Mouse (Mus musculus): ENCODE measurements at regions not wholly inside any gene's neighbourhood (a gene's known extent, or its start where the extent isn't known, plus 50 kb on each side); places are given as distances from the start of the nearest gene placed in this dataset.

- ATAC-seq, result no peak
- no peaks in the 10 kb centered on the region for H3K9me3 ChIP-seq (ENCODE audit: control insufficient read depth, low read length)
- H3K36me3 ChIP-seq (ENCODE audit: control insufficient read depth, insufficient read depth, low read length), result no peaks in the 10 kb centered on the region
- no peak overlapping the region for H3K4me3 ChIP-seq (ENCODE audit: low read length)
- no peak overlapping the region for H3K4me2 ChIP-seq (ENCODE audit: low read length)
- no peak overlapping the region for H3K9ac ChIP-seq (ENCODE audit: low read depth, low read length)
- no peaks in the 10 kb centered on the region for H3K27me3 ChIP-seq (replicated peaks; ENCODE audit: control insufficient read depth, insufficient read depth, low read length)
- no peaks in the 10 kb centered on the region for H3K4me1 ChIP-seq (ENCODE audit: control insufficient read depth, insufficient read depth, low read depth, low read length)
- 53% methylated on average over 18 of the region's 18 CpGs for WGBS
- H3K27ac ChIP-seq (ENCODE audit: low read depth, low read length), result no peak overlapping the region
Measured at GRCm38 (mm10) chr7:138538048-138538831, 140.7 kb upstream of the Tcerg1l start.

- H3K4me3 ChIP-seq (ENCODE audit: low read length), result no peak overlapping the region
- H3K9ac ChIP-seq (ENCODE audit: low read depth, low read length), result no peak overlapping the region
- no peak for ATAC-seq
- H3K9me3 ChIP-seq (ENCODE audit: control insufficient read depth, low read length), result no peaks in the 10 kb centered on the region
- H3K27me3 ChIP-seq (replicated peaks; ENCODE audit: control insufficient read depth, insufficient read depth, low read length), result no peaks in the 10 kb centered on the region
- H3K36me3 ChIP-seq (ENCODE audit: control insufficient read depth, insufficient read depth, low read length), result no peaks in the 10 kb centered on the region
- 87% methylated on average over 2 of the region's 2 CpGs for WGBS
- H3K4me1 ChIP-seq (ENCODE audit: control insufficient read depth, insufficient read depth, low read depth, low read length), result no peaks in the 10 kb centered on the region
- H3K27ac ChIP-seq (ENCODE audit: low read depth, low read length), result no peak overlapping the region
- H3K4me2 ChIP-seq (ENCODE audit: low read length), result no peak overlapping the region
Measured at GRCm38 (mm10) chr7:138526143-138526542, 128.6 kb upstream of the Tcerg1l start.

GRCm38 (mm10) chr7:138524936-138525335, 127.4 kb upstream of the Tcerg1l start:
- no peak overlapping the region for H3K4me3 ChIP-seq (ENCODE audit: low read length)
- ATAC-seq, result no peak
- H3K36me3 ChIP-seq (ENCODE audit: control insufficient read depth, insufficient read depth, low read length), result no peaks in the 10 kb centered on the region
- 85% methylated on average over 3 of the region's 3 CpGs for WGBS
- no peaks in the 10 kb centered on the region for H3K27me3 ChIP-seq (replicated peaks; ENCODE audit: control insufficient read depth, insufficient read depth, low read length)
- H3K4me1 ChIP-seq (ENCODE audit: control insufficient read depth, insufficient read depth, low read depth, low read length), result no peaks in the 10 kb centered on the region
- H3K9ac ChIP-seq (ENCODE audit: low read depth, low read length), result no peak overlapping the region
- no peak overlapping the region for H3K4me2 ChIP-seq (ENCODE audit: low read length)
- H3K9me3 ChIP-seq (ENCODE audit: control insufficient read depth, low read length), result no peaks in the 10 kb centered on the region
- H3K27ac ChIP-seq (ENCODE audit: low read depth, low read length), result no peak overlapping the region

- no peak overlapping the region for H3K4me3 ChIP-seq (ENCODE audit: low read length)
- no peak overlapping the region for H3K9ac ChIP-seq (ENCODE audit: low read depth, low read length)
- no peaks in the 10 kb centered on the region for H3K9me3 ChIP-seq (ENCODE audit: control insufficient read depth, low read length)
- H3K4me1 ChIP-seq (ENCODE audit: control insufficient read depth, insufficient read depth, low read depth, low read length), result no peaks in the 10 kb centered on the region
- ATAC-seq, result no peak
- no peaks in the 10 kb centered on the region for H3K27me3 ChIP-seq (replicated peaks; ENCODE audit: control insufficient read depth, insufficient read depth, low read length)
- no peaks in the 10 kb centered on the region for H3K36me3 ChIP-seq (ENCODE audit: control insufficient read depth, insufficient read depth, low read length)
- WGBS, result 93% methylated on average over 2 of the region's 2 CpGs
- H3K4me2 ChIP-seq (ENCODE audit: low read length), result no peak overlapping the region
- H3K27ac ChIP-seq (ENCODE audit: low read depth, low read length), result no peak overlapping the region
Measured at GRCm38 (mm10) chr7:138514171-138514570, 116.6 kb upstream of the Tcerg1l start.

GRCm38 (mm10) chr7:138505205-138505604, 107.7 kb upstream of the Tcerg1l start:
- WGBS, result 93% methylated on average over 2 of the region's 2 CpGs
- Histone ChIP-seq H3K4me3 (ENCODE audit: low read length) (no peak overlapping the region), H3K27ac (ENCODE audit: low read depth, low read length) (no peak overlapping the region)

GRCm38 (mm10) chr7:138503986-138504385, 106.5 kb upstream of the Tcerg1l start:
- Histone ChIP-seq H3K9ac (ENCODE audit: low read depth, low read length) (no peak overlapping the region), H3K4me2 (ENCODE audit: low read length) (no peak overlapping the region), H3K4me3 (ENCODE audit: low read length) (no peak overlapping the region), H3K4me1 (ENCODE audit: control insufficient read depth, insufficient read depth, low read depth, low read length) (peaks cover 6% of the 10 kb centered on the region), H3K36me3 (ENCODE audit: control insufficient read depth, insufficient read depth, low read length) (no peaks in the 10 kb centered on the region), H3K9me3 (ENCODE audit: control insufficient read depth, low read length) (no peaks in the 10 kb centered on the region), H3K27me3 (replicated peaks; ENCODE audit: control insufficient read depth, insufficient read depth, low read length) (no peaks in the 10 kb centered on the region), H3K27ac (ENCODE audit: low read depth, low read length) (no peak overlapping the region)
- 26% methylated on average over 3 of the region's 3 CpGs for WGBS
- ATAC-seq, result no peak

More at GRCm38 (mm10) chr7:138505205-138505604, 107.7 kb upstream of the Tcerg1l start:
- no peak overlapping the region for H3K9ac ChIP-seq (ENCODE audit: low read depth, low read length)
- no peaks in the 10 kb centered on the region for H3K9me3 ChIP-seq (ENCODE audit: control insufficient read depth, low read length)
- H3K27me3 ChIP-seq (replicated peaks; ENCODE audit: control insufficient read depth, insufficient read depth, low read length), result no peaks in the 10 kb centered on the region
- peaks cover 6% of the 10 kb centered on the region for H3K4me1 ChIP-seq (ENCODE audit: control insufficient read depth, insufficient read depth, low read depth, low read length)
- H3K4me2 ChIP-seq (ENCODE audit: low read length), result no peak overlapping the region
- H3K36me3 ChIP-seq (ENCODE audit: control insufficient read depth, insufficient read depth, low read length), result no peaks in the 10 kb centered on the region
- no peak for ATAC-seq

- Histone ChIP-seq H3K9me3 (ENCODE audit: control insufficient read depth, low read length) (no peaks in the 10 kb centered on the region), H3K27me3 (replicated peaks; ENCODE audit: control insufficient read depth, insufficient read depth, low read length) (no peaks in the 10 kb centered on the region), H3K4me2 (ENCODE audit: low read length) (no peak overlapping the region), H3K9ac (ENCODE audit: low read depth, low read length) (no peak overlapping the region), H3K27ac (ENCODE audit: low read depth, low read length) (no peak overlapping the region), H3K4me3 (ENCODE audit: low read length) (no peak overlapping the region), H3K4me1 (ENCODE audit: control insufficient read depth, insufficient read depth, low read depth, low read length) (peaks cover 6% of the 10 kb centered on the region), H3K36me3 (ENCODE audit: control insufficient read depth, insufficient read depth, low read length) (no peaks in the 10 kb centered on the region)
- 46% methylated on average over 3 of the region's 3 CpGs for WGBS
- no peak for ATAC-seq
Measured at GRCm38 (mm10) chr7:138503016-138503415, 105.5 kb upstream of the Tcerg1l start.

GRCm38 (mm10) chr7:138501347-138502014, 104.0 kb upstream of the Tcerg1l start:
- H3K4me2 ChIP-seq (ENCODE audit: low read length), result no peak overlapping the region; the same call in 1 of the 2 replicates
- H3K9me3 ChIP-seq (ENCODE audit: control insufficient read depth, low read length), result no peaks in the 10 kb centered on the region
- peaks cover 6% of the 10 kb centered on the region for H3K4me1 ChIP-seq (ENCODE audit: control insufficient read depth, insufficient read depth, low read depth, low read length)
- whole genome bisulfite sequencing, result 43% methylated on average over 14 of the region's 14 CpGs
- H3K4me3 ChIP-seq (ENCODE audit: low read length), result no peak overlapping the region
- H3K27ac ChIP-seq (ENCODE audit: low read depth, low read length), result no peak overlapping the region
- no peak overlapping the region for H3K9ac ChIP-seq (ENCODE audit: low read depth, low read length)
- no peak for ATAC-seq
- no peaks in the 10 kb centered on the region for H3K27me3 ChIP-seq (replicated peaks; ENCODE audit: control insufficient read depth, insufficient read depth, low read length)
- H3K36me3 ChIP-seq (ENCODE audit: control insufficient read depth, insufficient read depth, low read length), result no peaks in the 10 kb centered on the region

- Histone ChIP-seq H3K36me3 (ENCODE audit: control insufficient read depth, insufficient read depth, low read length) (no peaks in the 10 kb centered on the region), H3K4me3 (ENCODE audit: low read length) (no peak overlapping the region), H3K9me3 (ENCODE audit: control insufficient read depth, low read length) (no peaks in the 10 kb centered on the region), H3K4me2 (ENCODE audit: low read length) (no peak overlapping the region), H3K27ac (ENCODE audit: low read depth, low read length) (no peak overlapping the region), H3K4me1 (ENCODE audit: control insufficient read depth, insufficient read depth, low read depth, low read length) (peaks cover 6% of the 10 kb centered on the region), H3K27me3 (replicated peaks; ENCODE audit: control insufficient read depth, insufficient read depth, low read length) (no peaks in the 10 kb centered on the region), H3K9ac (ENCODE audit: low read depth, low read length) (no peak overlapping the region)
- no peak for ATAC-seq
- 81% methylated on average over 2 of the region's 2 CpGs for WGBS
Measured at GRCm38 (mm10) chr7:138497771-138498170, 100.2 kb upstream of the Tcerg1l start.
